Mouse (Mus musculus) lung, postnatal 0 days (tissue): ENCODE data around the gene Yars. TPM values are rescaled to one million over a fixed set of nuclear protein-coding genes. Genes with fewer than 3 reads are reported as not detected.
A peak's percentile ranks its signal among the peaks of the same experiment; 100 is the strongest.

Experiments
- ATAC-seq: fragments of 200-750 bp; cut with Nextera tagmentation; 2 replicates; pipeline ENCODE4 v1.8.0; 2017; ENCODE audit warnings: moderate library complexity
- DNase-seq: peaks from one replicate; pipeline ENCODE4 v3.0.0-alpha.2; 2016; ENCODE audit warnings: low spot score
- H3K27ac ChIP-seq: fragments of 300-500 bp; sonication (generic); 2 replicates; pipeline ENCODE4 v1.5.1; 2014; ENCODE audit warnings: antibody characterized with exemption, mild to moderate bottlenecking, low read length, mixed read lengths
- H3K27me3 ChIP-seq: fragments of 300-500 bp; sonication (generic); replicated peaks from 2 replicates; pipeline ENCODE4 v1.6.1; 2014; ENCODE audit warnings: low read length, mixed read lengths; ENCODE audit not compliant: insufficient read depth
- H3K36me3 ChIP-seq: fragments of 300-500 bp; sonication (generic); 2 replicates; pipeline ENCODE4 v1.6.1; 2014; ENCODE audit warnings: low read length, mixed read lengths; ENCODE audit not compliant: insufficient read depth
- H3K4me1 ChIP-seq: fragments of 300-500 bp; sonication (generic); 2 replicates; pipeline ENCODE4 v1.6.1; 2014; ENCODE audit warnings: antibody characterized with exemption, low read depth, low read length, mixed read lengths; ENCODE audit not compliant: insufficient read depth
- H3K4me2 ChIP-seq: fragments of 300-500 bp; sonication (generic); replicated peaks from 2 replicates; pipeline ENCODE4 v1.6.1; 2014; ENCODE audit warnings: low read depth, mild to moderate bottlenecking, low read length, moderate library complexity, mixed read lengths
- H3K4me3 ChIP-seq: fragments of 300-500 bp; sonication (generic); 2 replicates; pipeline ENCODE4 v1.5.1; 2014; ENCODE audit warnings: low read depth, low read length
- H3K9ac ChIP-seq: fragments of 300-500 bp; sonication (generic); replicated peaks from 2 replicates; pipeline ENCODE4 v1.6.1; 2014; ENCODE audit warnings: low read depth, mild to moderate bottlenecking
- H3K9me3 ChIP-seq: fragments of 300-500 bp; sonication (generic); 2 replicates; pipeline ENCODE4 v1.6.1; 2016; ENCODE audit warnings: low read length, mixed read lengths
- CTCF ChIP-seq: IDR thresholded peaks from 2 replicates; pipeline ENCODE4 v1.5.1; 2016; ENCODE audit warnings: antibody characterized with exemption, mild to moderate bottlenecking
- EP300 ChIP-seq: IDR thresholded peaks from 2 replicates; pipeline ENCODE4 v1.6.1; 2016; ENCODE audit warnings: antibody characterized with exemption, mild to moderate bottlenecking, control low read depth
- WGBS: fragments of 180-500 bp; shearing (Covaris S2); extraction: QIAGEN DNeasy Blood & Tissue Kit; methylation state at CpG from one replicate; pipeline ENCODE4 v1.1.7; 2014; 5-methylcytosine and 5-hydroxymethylcytosine counted together
- polyA plus RNA-seq: library from polyadenylated mRNA; unstranded; fragments of >200 nt; fragmentation: Nextera tagmentation; extraction: Ambion mirVana; gene quantifications from 2 replicates; pipeline ENCODE4 v1.2.1, GENCODE M21; 2015

Gene Yars
- polyA plus RNA-seq, result 26.4 and 27.1 TPM in 2 replicates

DNA sequence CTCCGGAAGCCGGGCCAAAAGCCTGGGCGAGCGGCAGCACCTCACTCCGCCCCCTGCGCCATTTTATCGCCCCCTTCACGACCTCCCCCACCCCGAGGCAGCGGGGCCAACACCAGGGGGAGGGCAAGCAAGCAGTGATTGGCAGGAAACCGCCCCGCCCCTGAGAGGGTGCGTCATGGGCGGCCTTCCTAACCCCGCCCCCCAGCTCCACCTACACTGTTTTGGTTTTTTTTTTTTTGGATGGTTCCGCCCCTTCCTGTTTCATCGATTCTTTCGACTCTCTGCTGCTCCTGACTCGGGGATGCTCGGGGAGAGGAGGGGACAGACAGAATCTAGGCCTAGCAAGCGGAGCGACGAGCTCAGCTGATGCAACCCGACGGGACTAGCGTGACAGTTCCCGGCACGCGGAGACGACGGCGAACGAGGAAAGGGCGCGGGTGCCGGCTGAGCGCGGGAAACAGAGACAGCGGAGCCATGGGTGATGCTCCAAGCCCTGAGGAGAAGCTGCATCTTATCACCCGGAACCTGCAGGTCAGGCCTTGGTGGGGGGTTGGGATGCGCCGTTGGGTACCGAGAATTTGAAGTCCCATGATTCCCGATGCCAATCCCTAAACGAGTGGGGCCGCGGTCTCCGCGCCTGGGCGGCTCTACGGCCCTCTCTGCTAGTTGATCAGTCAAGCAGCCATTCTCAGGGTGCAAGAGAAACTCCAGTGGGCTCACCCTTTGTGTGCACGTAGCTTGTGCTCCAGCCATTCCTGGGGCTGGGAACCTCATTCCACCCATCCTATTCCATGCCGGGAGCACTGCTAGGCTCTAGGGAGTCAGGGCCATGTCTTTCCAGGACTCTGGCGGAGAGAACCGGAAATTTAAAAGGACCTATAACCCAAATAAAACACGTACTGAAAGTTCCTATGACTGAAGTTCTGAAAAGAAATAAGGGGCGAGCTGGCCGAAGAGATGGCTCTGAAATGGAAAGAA is at the start of gene Yars, which contains the start of gene S100pbp:
Yars (plus strand) TSS at position 219 of the 978 bp plus-strand sequence.
S100pbp (minus strand) TSS at position 186 of the 978 bp plus-strand sequence.
- ATAC-seq (peak; percentile 94), DNase-seq (peak; percentile 99)
- Histone ChIP-seq H3K27ac (peak within 1 kb of the TSS; percentile 90), H3K27me3 (no peaks in the 10 kb centered on the region), H3K4me2 (peak within 1 kb of the TSS; percentile 89), H3K9ac (peak within 1 kb of the TSS; percentile 73), H3K4me1 (peaks cover 10% of the 10 kb centered on the region), H3K36me3 (no peaks in the 10 kb centered on the region), H3K9me3 (no peaks in the 10 kb centered on the region), H3K4me3 (peak within 1 kb of the TSS; percentile 82)
- WGBS, result 0% methylated on average over 55 of the region's 58 CpGs
- TF ChIP-seq EP300, result peak; percentile 71
- TF ChIP-seq CTCF, result peak; percentile 51

DNA sequence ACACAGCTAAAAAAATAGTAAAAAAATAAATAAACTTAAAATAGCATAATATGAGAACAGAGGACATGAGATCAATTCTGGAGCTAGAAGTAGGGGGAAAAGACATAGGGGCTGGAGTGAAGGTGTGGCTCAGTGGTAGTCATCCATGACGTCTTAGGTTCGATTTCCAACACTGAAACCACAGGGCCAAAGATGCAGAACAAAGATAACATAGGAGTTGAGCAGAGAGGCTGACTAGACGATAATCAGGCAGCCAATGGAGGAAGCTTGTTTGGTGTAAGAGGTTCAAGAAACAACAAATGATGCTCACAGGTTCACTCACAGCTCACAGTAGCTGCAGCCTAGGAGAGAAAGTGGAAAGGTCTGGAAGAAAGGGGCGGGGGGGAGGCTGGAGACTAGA is 48.8 kb upstream of the Yars start:
- 0 out of 2 replicates have a peak, but pooled peaks cover 9% of the 10 kb centered on the region for H3K4me1 ChIP-seq
- ATAC-seq, result no peak

DNA sequence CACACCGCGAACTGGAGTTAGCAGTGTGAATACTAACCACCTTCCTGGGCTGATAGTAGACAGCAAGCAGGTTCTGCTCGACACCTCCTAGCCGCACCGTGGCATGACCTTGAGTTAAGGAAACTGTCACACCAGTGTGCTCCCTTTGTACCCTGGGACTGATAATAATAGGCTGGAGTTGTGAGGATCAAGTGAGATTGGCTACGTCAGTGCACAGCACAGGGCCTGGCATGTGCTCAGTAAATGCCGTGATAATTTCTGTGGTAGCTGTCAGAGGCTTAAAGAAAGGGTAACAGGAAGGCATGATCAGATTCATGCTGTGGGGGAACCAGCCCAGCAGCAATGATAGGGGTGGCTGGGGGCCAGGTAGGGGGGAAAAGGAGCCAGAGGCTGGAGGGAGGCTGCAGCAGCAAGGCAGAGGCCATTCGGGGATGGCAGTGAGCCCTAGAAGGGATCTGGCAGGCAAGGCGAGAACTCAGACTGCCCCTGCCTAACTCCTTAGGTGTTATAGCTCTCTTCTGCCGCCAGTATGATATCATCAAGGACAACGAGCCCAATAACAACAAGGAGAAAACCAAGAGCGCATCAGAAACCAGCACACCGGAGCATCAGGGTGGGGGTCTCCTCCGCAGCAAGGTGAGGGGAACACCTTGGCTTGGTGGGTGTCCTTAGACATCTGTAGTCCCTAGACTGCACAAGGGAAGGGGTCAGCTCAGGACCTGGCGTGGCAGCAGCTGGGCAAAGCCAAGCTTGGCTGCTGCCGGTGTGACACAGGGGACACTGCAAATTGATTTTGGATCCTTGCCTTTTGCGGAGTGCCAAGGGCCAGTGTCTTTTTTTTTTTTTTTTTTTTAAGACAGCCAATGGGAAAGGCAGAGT is 47.8 kb upstream of the Yars start:
- ATAC-seq, result no peak; the same call in 1 of the 2 replicates
- Histone ChIP-seq H3K9me3 (no peaks in the 10 kb centered on the region), H3K9ac (no peak overlapping the region), H3K4me2 (no peak overlapping the region), H3K27me3 (peaks cover 9% of the 10 kb centered on the region; the same call in 1 of the 2 replicates), H3K27ac (no peak overlapping the region), H3K4me3 (no peak overlapping the region), H3K4me1 (0 out of 2 replicates have a peak, but pooled peaks cover 6% of the 10 kb centered on the region), H3K36me3 (no peaks in the 10 kb centered on the region)
- TF ChIP-seq CTCF (no peak), EP300 (no peak)
- no peak for DNase-seq
- 73% methylated on average over 17 of the region's 17 CpGs for WGBS

More for the DNA sequence above, 48.8 kb upstream of the Yars start:
- Histone ChIP-seq H3K36me3 (no peaks in the 10 kb centered on the region), H3K9ac (no peak overlapping the region), H3K4me2 (no peak overlapping the region), H3K27ac (no peak overlapping the region), H3K4me3 (no peak overlapping the region), H3K27me3 (peaks cover 9% of the 10 kb centered on the region; the same call in 1 of the 2 replicates), H3K9me3 (no peaks in the 10 kb centered on the region)
- WGBS, result 68% methylated on average over 4 of the region's 4 CpGs
- DNase-seq, result no peak
- TF ChIP-seq CTCF (no peak), EP300 (no peak)

DNA sequence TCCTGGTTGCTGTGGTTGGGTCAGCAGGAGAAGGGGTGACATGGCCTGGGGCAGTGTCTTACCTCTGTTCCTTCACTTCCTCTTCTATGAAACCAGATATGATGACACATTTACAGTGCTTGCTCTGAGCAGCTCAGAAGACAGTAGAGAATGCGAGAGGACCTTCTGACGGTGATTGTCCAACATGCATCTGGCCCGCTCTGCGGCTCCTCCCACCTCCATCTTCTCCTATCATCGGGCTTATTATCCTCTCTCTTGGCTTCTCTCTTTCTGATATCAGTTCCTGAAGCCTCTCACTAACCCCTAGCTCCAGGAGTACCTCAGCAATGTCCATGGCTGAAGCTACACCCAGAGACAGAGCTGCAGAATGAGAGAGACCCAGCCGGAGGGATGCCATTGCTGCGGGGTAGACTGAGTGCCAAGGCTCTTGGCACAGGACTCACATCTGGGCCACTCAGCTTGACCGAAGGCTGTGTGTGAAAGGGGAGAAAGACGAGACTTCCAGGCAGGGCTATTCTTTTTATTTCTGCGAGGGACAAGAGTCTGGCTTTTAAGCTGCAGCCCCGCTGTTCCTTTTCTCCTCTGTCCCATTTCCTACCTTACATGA is 47.0 kb upstream of the Yars start:
- Histone ChIP-seq H3K4me2 (no peak overlapping the region), H3K9ac (no peak overlapping the region), H3K27me3 (0 out of 2 replicates have a peak, but pooled peaks cover 5% of the 10 kb centered on the region), H3K36me3 (no peaks in the 10 kb centered on the region), H3K4me1 (no peaks in the 10 kb centered on the region), H3K9me3 (no peaks in the 10 kb centered on the region), H3K27ac (no peak overlapping the region), H3K4me3 (no peak overlapping the region)
- no peak for DNase-seq
- no peak for TF ChIP-seq CTCF
- no peak for TF ChIP-seq EP300
- no peak for ATAC-seq
- WGBS, result 76% methylated on average over 11 of the region's 11 CpGs

DNA sequence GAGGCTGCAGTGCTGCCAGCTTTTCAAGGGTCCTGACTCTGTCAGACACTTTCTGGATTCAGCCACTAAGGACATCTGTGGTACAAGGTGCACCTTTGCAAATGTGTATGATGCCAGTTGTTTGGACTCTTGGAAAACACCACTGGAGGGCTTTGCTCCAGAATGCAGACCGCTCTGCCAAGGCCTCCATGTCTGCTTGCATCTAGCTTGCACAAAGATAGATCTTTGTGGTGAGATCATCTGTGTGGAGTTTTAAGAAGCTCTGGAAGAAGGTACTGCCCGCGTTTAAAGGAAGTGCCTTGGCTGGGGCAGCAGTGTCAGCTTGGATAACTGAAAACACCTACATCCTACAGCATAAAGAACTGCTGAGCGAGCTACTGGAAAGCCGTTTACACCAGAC is 46.1 kb upstream of the Yars start:
- Histone ChIP-seq H3K4me2 (no peak overlapping the region), H3K27me3 (no peaks in the 10 kb centered on the region), H3K9ac (no peak overlapping the region), H3K27ac (no peak overlapping the region), H3K9me3 (no peaks in the 10 kb centered on the region), H3K4me1 (no peaks in the 10 kb centered on the region), H3K36me3 (no peaks in the 10 kb centered on the region), H3K4me3 (no peak overlapping the region)
- no peak for DNase-seq
- TF ChIP-seq CTCF (no peak), EP300 (no peak)
- ATAC-seq, result no peak
- 78% methylated on average over 5 of the region's 5 CpGs for WGBS
